Mouse (Mus musculus): ENCODE results near the gene Klhdc7a. TPM values are rescaled to one million over a fixed set of nuclear protein-coding genes. Genes with fewer than 3 reads are reported as not detected.

Klhdc7a gene
- total and polyA plus RNA-seq, 2 experiments from 2014 or later, result 0.25 to 1.4 TPM

DNA sequence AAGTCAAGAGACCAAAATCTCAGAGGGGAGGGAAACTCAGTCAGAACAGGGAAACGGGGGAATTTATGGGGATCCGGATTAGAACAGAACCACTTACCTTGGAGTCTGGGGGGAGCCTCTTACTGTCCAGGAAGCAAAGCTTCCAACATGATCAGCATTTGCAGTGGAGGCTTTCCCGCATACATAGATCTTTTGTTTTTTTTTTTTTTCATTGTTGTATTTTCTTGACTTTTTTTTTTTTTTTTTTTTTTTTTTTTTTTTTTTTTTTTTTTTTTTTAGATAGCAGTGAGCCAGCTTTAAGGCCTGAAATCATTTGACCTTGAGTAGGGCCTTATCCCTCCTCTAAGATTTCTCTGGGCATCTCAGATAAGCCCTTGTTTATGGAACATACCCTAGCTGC lies 8.6 kb downstream of the Klhdc7a start:
- Histone ChIP-seq H3K27me3 (ENCODE audit: insufficient read depth, low read length) (no peaks in the 10 kb centered on the region), H3K4me3 (ENCODE audit: low read depth, low read length) (no peak overlapping the region), H3K4me1 (ENCODE audit: insufficient read depth, low read length) (no peaks in the 10 kb centered on the region), H3K4me2 (ENCODE audit: low read depth, low read length, poor library complexity, severe bottlenecking) (no peak overlapping the region), H3K36me3 (ENCODE audit: insufficient read depth, low read length) (no peaks in the 10 kb centered on the region), H3K9me3 (ENCODE audit: low read length) (no peaks in the 10 kb centered on the region), H3K27ac (ENCODE audit: low read depth, low read length) (no peak overlapping the region), H3K9ac (replicated peaks; ENCODE audit: low read length, poor library complexity, severe bottlenecking) (no peak overlapping the region)
- no peak for DNase-seq (ENCODE audit: low spot score)
- no peak for TF ChIP-seq CTCF (IDR thresholded peaks at IDR 0.05)
- 84% methylated on average over 3 of the region's 3 CpGs for WGBS
- ATAC-seq (ENCODE audit: low FRiP score), result no peak

DNA sequence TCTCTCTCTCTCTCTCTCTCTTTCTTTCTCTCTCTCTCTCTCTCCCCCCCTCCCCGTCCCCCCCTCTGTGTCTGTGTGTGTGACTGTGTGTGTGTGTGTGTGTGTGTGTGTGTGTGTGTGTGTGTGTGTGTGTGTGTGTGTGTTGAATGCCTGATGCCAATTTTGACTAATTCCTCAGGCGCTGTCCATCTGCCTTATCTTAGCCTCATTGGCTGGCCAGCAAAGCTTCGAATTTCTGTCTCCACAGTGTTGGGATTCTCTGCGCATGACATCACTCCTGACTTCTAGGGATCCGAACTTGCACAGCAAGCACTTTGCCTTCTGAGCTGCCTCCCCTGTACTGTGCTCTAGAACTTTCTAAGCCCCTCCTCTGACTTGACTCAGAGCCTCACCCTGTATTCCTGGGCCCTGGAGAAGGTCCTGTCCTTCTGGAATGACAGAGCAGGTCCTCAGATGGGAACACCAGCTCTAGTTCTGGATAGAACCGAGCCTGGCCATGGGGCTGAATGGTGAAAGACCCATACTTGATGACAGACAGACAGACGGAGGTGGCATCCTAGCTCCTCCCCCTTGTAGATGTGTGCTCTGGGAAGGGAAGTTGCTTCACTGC lies 16.8 kb downstream of the Klhdc7a start:
- no peak for TF ChIP-seq CTCF (IDR thresholded peaks at IDR 0.05)
- Histone ChIP-seq H3K36me3 (ENCODE audit: insufficient read depth, low read length) (no peaks in the 10 kb centered on the region), H3K9me3 (ENCODE audit: low read length) (no peaks in the 10 kb centered on the region), H3K4me1 (ENCODE audit: insufficient read depth, low read length) (peaks cover 4% of the 10 kb centered on the region; the same call in 1 of the 2 replicates), H3K4me3 (ENCODE audit: low read depth, low read length) (no peak overlapping the region), H3K27ac (ENCODE audit: low read depth, low read length) (no peak overlapping the region), H3K4me2 (ENCODE audit: low read depth, low read length, poor library complexity, severe bottlenecking) (no peak overlapping the region), H3K27me3 (ENCODE audit: insufficient read depth, low read length) (no peaks in the 10 kb centered on the region), H3K9ac (replicated peaks; ENCODE audit: low read length, poor library complexity, severe bottlenecking) (no peak overlapping the region)
- no peak for ATAC-seq (ENCODE audit: low FRiP score)
- peak; percentile 33 for DNase-seq (ENCODE audit: low spot score)
- WGBS, result 62% methylated on average over 6 of the region's 7 CpGs

DNA sequence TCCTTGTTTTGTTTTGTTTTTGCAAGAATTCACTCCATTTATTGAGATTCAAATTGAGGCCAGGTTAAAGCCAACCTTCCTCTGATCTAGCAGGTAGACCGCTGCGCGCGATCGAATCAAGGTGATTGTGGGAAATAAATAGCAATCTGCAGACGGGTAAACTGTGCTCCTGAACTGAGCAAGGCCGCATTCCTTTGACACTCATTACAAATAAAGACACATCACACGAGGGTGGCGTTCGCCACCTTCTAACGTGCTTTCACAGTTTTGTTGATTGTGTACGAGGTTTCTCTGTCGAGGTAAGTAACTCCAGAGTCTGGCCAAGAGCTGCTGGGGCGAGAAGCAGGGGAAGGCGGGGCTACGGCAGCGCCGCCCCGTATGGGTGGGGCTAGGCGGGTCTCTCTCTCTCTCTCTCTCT lies 17.4 kb downstream of the Klhdc7a start:
- DNase-seq (ENCODE audit: low spot score), result peak; percentile 58
- Histone ChIP-seq H3K4me2 (ENCODE audit: low read depth, low read length, poor library complexity, severe bottlenecking) (peak overlapping the region; percentile 23), H3K27me3 (ENCODE audit: insufficient read depth, low read length) (no peaks in the 10 kb centered on the region), H3K27ac (ENCODE audit: low read depth, low read length) (no peak overlapping the region), H3K9ac (replicated peaks; ENCODE audit: low read length, poor library complexity, severe bottlenecking) (no peak overlapping the region), H3K4me3 (ENCODE audit: low read depth, low read length) (no peak overlapping the region), H3K9me3 (ENCODE audit: low read length) (no peaks in the 10 kb centered on the region), H3K36me3 (ENCODE audit: insufficient read depth, low read length) (no peaks in the 10 kb centered on the region), H3K4me1 (ENCODE audit: insufficient read depth, low read length) (peaks cover 4% of the 10 kb centered on the region; the same call in 1 of the 2 replicates)
- no peak for ATAC-seq (ENCODE audit: low FRiP score)
- under 1% methylated on average over 19 of the region's 20 CpGs for WGBS
- TF ChIP-seq CTCF (IDR thresholded peaks at IDR 0.05), result no peak

DNA sequence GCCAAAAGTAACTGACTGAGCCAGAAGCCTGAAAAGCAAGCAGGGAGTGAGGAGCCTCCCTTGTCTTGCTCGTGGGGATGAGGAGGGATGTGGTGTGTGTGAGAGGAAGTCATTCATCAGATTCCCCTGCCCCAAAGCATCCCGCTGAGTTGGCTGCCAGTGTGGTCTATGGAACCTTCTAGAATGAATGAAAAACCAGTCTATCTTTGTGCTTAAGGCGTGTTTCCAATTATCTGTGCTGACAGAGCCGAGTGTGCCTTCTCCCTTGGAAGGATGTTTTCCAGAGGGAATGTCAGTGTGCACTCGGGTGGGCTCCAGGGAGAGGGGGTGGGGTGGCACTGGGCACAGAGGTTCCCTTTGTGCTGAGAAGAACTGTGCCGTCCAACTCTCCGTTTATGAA lies 19.2 kb downstream of the Klhdc7a start:
- Histone ChIP-seq H3K27me3 (ENCODE audit: insufficient read depth, low read length) (no peaks in the 10 kb centered on the region), H3K4me1 (ENCODE audit: insufficient read depth, low read length) (peaks cover 4% of the 10 kb centered on the region; the same call in 1 of the 2 replicates), H3K36me3 (ENCODE audit: insufficient read depth, low read length) (no peaks in the 10 kb centered on the region), H3K9me3 (ENCODE audit: low read length) (no peaks in the 10 kb centered on the region), H3K4me2 (ENCODE audit: low read depth, low read length, poor library complexity, severe bottlenecking) (no peak overlapping the region), H3K4me3 (ENCODE audit: low read depth, low read length) (no peak overlapping the region), H3K27ac (ENCODE audit: low read depth, low read length) (no peak overlapping the region), H3K9ac (replicated peaks; ENCODE audit: low read length, poor library complexity, severe bottlenecking) (no peak overlapping the region)
- no peak for TF ChIP-seq CTCF (IDR thresholded peaks at IDR 0.05)
- peak; percentile 86 for DNase-seq (ENCODE audit: low spot score)
- 10% methylated on average over 7 of the region's 7 CpGs for WGBS
- peak; percentile 60; the same call in 1 of the 2 replicates for ATAC-seq (ENCODE audit: low FRiP score)

DNA sequence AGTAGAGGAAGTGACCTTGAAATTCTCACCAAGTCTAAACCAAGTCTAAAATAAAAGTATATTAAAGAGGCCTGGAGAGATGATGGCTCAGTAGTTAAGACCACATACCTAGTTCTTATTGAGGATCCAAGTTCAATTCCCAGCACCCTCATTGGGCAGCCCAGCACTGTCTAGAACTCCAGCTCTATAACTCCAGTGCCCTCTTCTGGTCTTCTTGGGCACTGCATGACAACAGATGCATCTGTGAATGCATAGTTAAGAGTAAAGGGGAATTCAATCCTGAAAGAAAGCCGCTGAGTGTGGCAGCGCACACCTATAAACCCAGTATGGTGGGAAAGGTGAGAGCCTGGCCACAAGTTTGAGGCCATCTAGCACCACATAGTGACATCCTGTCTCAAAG lies 20.5 kb downstream of the Klhdc7a start:
- Histone ChIP-seq H3K27me3 (ENCODE audit: insufficient read depth, low read length) (no peaks in the 10 kb centered on the region), H3K9ac (replicated peaks; ENCODE audit: low read length, poor library complexity, severe bottlenecking) (no peak overlapping the region), H3K4me3 (ENCODE audit: low read depth, low read length) (no peak overlapping the region), H3K9me3 (ENCODE audit: low read length) (no peaks in the 10 kb centered on the region), H3K36me3 (ENCODE audit: insufficient read depth, low read length) (no peaks in the 10 kb centered on the region), H3K4me2 (ENCODE audit: low read depth, low read length, poor library complexity, severe bottlenecking) (no peak overlapping the region), H3K27ac (ENCODE audit: low read depth, low read length) (no peak overlapping the region), H3K4me1 (ENCODE audit: insufficient read depth, low read length) (peaks cover 4% of the 10 kb centered on the region; the same call in 1 of the 2 replicates)
- ATAC-seq (ENCODE audit: low FRiP score) (no peak), DNase-seq (ENCODE audit: low spot score) (no peak)
- TF ChIP-seq CTCF (IDR thresholded peaks at IDR 0.05), result peak; percentile 47
- 96% methylated on average over 2 of the region's 2 CpGs for WGBS

DNA sequence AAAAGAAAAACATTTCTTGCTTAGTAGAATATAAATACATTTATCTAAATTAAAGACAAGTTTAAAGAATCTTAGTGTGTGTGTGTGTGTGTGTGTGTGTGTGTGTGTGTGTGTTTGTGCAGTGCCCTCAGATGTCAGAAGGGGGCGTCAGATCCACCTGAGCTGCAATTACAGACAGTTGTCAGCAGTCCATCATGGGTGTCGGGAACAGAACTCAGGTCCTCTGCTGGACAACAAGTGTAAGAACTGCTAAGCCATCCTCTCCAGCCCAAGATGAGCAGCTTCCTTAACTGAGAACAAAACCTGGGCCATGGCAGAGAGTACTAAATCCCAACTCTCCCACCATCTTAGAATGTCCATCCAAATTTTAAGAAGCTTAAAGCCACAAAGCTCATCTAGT lies 26.0 kb downstream of the Klhdc7a start:
- no peak overlapping the region for H3K4me3 ChIP-seq (ENCODE audit: low read depth, low read length)
- H3K36me3 ChIP-seq (ENCODE audit: insufficient read depth, low read length), result no peaks in the 10 kb centered on the region
- 86% methylated on average over 2 of the region's 2 CpGs for WGBS
- no peaks in the 10 kb centered on the region for H3K4me1 ChIP-seq (ENCODE audit: insufficient read depth, low read length)
- no peak overlapping the region for H3K27ac ChIP-seq (ENCODE audit: low read depth, low read length)
- DNase-seq (ENCODE audit: low spot score) (no peak), ATAC-seq (ENCODE audit: low FRiP score) (no peak)
- H3K4me2 ChIP-seq (ENCODE audit: low read depth, low read length, poor library complexity, severe bottlenecking), result no peak overlapping the region
- TF ChIP-seq CTCF (IDR thresholded peaks at IDR 0.05), result 0 out of 2 replicates have a peak, but pooled peaks have one; percentile 18
- H3K9me3 ChIP-seq (ENCODE audit: low read length), result no peaks in the 10 kb centered on the region
- H3K27me3 ChIP-seq (ENCODE audit: insufficient read depth, low read length), result 0 out of 2 replicates have a peak, but pooled peaks cover 3% of the 10 kb centered on the region
- H3K9ac ChIP-seq (replicated peaks; ENCODE audit: low read length, poor library complexity, severe bottlenecking), result no peak overlapping the region
